Mouse (Mus musculus): ENCODE measurements around the gene Rnase9. TPM values are rescaled to one million over a fixed set of nuclear protein-coding genes. Genes with fewer than 3 reads are reported as not detected.
A peak's percentile ranks its signal among the peaks of the same experiment; 100 is the strongest.
"Not testable (repeated sequence)": the region's sequence is repeated elsewhere in the genome, so short reads cannot be mapped to it uniquely, and the experiment has no call there.

Rnase9 gene
- polyA plus RNA-seq, 1 experiment from 2014 or later, result not detected

GRCm38 (mm10) chr14:51027387-51028155 lies 14.1 kb downstream of the Rnase9 start:
- H3K4me2 ChIP-seq (ENCODE audit: low read length), result no peak overlapping the region
- H3K4me1 ChIP-seq (replicated peaks; ENCODE audit: control insufficient read depth, insufficient read depth, low read length), result no peaks in the 10 kb centered on the region
- H3K4me3 ChIP-seq (ENCODE audit: low read depth, low read length), result no peak overlapping the region
- 0 out of 2 replicates have a peak, but pooled peaks have one; percentile 40 for ATAC-seq (replicated peaks; ENCODE audit: low FRiP score, low TSS enrichment, low read depth)
- no peak overlapping the region for H3K9ac ChIP-seq (ENCODE audit: low read length)
- no peaks in the 10 kb centered on the region for H3K36me3 ChIP-seq (ENCODE audit: control insufficient read depth, insufficient read depth, low read length)
- H3K9me3 ChIP-seq (ENCODE audit: control insufficient read depth, low read length), result no peaks in the 10 kb centered on the region
- WGBS, result 58% methylated on average over 3 of the region's 3 CpGs
- no peak for DNase-seq (ENCODE audit: low spot score)
- H3K27ac ChIP-seq (ENCODE audit: low read depth), result no peak overlapping the region
- H3K27me3 ChIP-seq (replicated peaks; ENCODE audit: control insufficient read depth, insufficient read depth, low read length), result no peaks in the 10 kb centered on the region

GRCm38 (mm10) chr14:51026391-51027133 lies 15.1 kb downstream of the Rnase9 start:
- H3K27ac ChIP-seq (ENCODE audit: low read depth), result no peak overlapping the region
- no peak overlapping the region for H3K4me2 ChIP-seq (ENCODE audit: low read length)
- H3K27me3 ChIP-seq (replicated peaks; ENCODE audit: control insufficient read depth, insufficient read depth, low read length), result no peaks in the 10 kb centered on the region
- H3K36me3 ChIP-seq (ENCODE audit: control insufficient read depth, insufficient read depth, low read length), result no peaks in the 10 kb centered on the region
- no peaks in the 10 kb centered on the region for H3K4me1 ChIP-seq (replicated peaks; ENCODE audit: control insufficient read depth, insufficient read depth, low read length)
- WGBS, result 37% methylated on average over 5 of the region's 5 CpGs
- H3K4me3 ChIP-seq (ENCODE audit: low read depth, low read length), result no peak overlapping the region
- ATAC-seq (replicated peaks; ENCODE audit: low FRiP score, low TSS enrichment, low read depth), result 0 out of 2 replicates have a peak, but pooled peaks have one; percentile 40
- no peak overlapping the region for H3K9ac ChIP-seq (ENCODE audit: low read length)
- H3K9me3 ChIP-seq (ENCODE audit: control insufficient read depth, low read length), result no peaks in the 10 kb centered on the region
- peak; percentile 65 for DNase-seq (ENCODE audit: low spot score)

GRCm38 (mm10) chr14:51024820-51025219 lies 16.8 kb downstream of the Rnase9 start:
- 91% methylated on average over 1 of the region's 1 CpGs for WGBS
- H3K4me2 ChIP-seq (ENCODE audit: low read length), result no peak overlapping the region
- no peaks in the 10 kb centered on the region for H3K36me3 ChIP-seq (ENCODE audit: control insufficient read depth, insufficient read depth, low read length)
- no peak overlapping the region for H3K9ac ChIP-seq (ENCODE audit: low read length)
- H3K27ac ChIP-seq (ENCODE audit: low read depth), result no peak overlapping the region
- ATAC-seq (replicated peaks; ENCODE audit: low FRiP score, low TSS enrichment, low read depth) (no peak), DNase-seq (ENCODE audit: low spot score) (no peak)
- no peaks in the 10 kb centered on the region for H3K4me1 ChIP-seq (replicated peaks; ENCODE audit: control insufficient read depth, insufficient read depth, low read length)
- no peaks in the 10 kb centered on the region for H3K27me3 ChIP-seq (replicated peaks; ENCODE audit: control insufficient read depth, insufficient read depth, low read length)
- no peak overlapping the region for H3K4me3 ChIP-seq (ENCODE audit: low read depth, low read length)
- H3K9me3 ChIP-seq (ENCODE audit: control insufficient read depth, low read length), result no peaks in the 10 kb centered on the region

- WGBS, result 76% methylated on average over 4 of the region's 4 CpGs
- Histone ChIP-seq H3K9ac (ENCODE audit: low read length) (no peak overlapping the region), H3K4me2 (ENCODE audit: low read length) (no peak overlapping the region), H3K9me3 (ENCODE audit: control insufficient read depth, low read length) (no peaks in the 10 kb centered on the region), H3K27me3 (replicated peaks; ENCODE audit: control insufficient read depth, insufficient read depth, low read length) (no peaks in the 10 kb centered on the region), H3K27ac (ENCODE audit: low read depth) (no peak overlapping the region), H3K4me3 (ENCODE audit: low read depth, low read length) (no peak overlapping the region), H3K4me1 (replicated peaks; ENCODE audit: control insufficient read depth, insufficient read depth, low read length) (no peaks in the 10 kb centered on the region), H3K36me3 (ENCODE audit: control insufficient read depth, insufficient read depth, low read length) (no peaks in the 10 kb centered on the region)
- DNase-seq (ENCODE audit: low spot score) (no peak), ATAC-seq (replicated peaks; ENCODE audit: low FRiP score, low TSS enrichment, low read depth) (no peak)
Observed at GRCm38 (mm10) chr14:51023457-51023856, 18.2 kb downstream of the Rnase9 start.

- Histone ChIP-seq H3K9me3 (ENCODE audit: control insufficient read depth, low read length) (no peaks in the 10 kb centered on the region), H3K4me3 (ENCODE audit: low read depth, low read length) (no peak overlapping the region), H3K27ac (ENCODE audit: low read depth) (no peak overlapping the region), H3K36me3 (ENCODE audit: control insufficient read depth, insufficient read depth, low read length) (no peaks in the 10 kb centered on the region), H3K9ac (ENCODE audit: low read length) (no peak overlapping the region), H3K4me1 (replicated peaks; ENCODE audit: control insufficient read depth, insufficient read depth, low read length) (no peaks in the 10 kb centered on the region), H3K4me2 (ENCODE audit: low read length) (no peak overlapping the region), H3K27me3 (replicated peaks; ENCODE audit: control insufficient read depth, insufficient read depth, low read length) (no peaks in the 10 kb centered on the region)
- ATAC-seq (replicated peaks; ENCODE audit: low FRiP score, low TSS enrichment, low read depth), result no peak
- no peak for DNase-seq (ENCODE audit: low spot score)
- 53% methylated on average over 3 of the region's 3 CpGs for WGBS
Observed at GRCm38 (mm10) chr14:51017256-51017655, 24.4 kb downstream of the Rnase9 start.

- ATAC-seq (replicated peaks; ENCODE audit: low FRiP score, low TSS enrichment, low read depth) (no peak), DNase-seq (ENCODE audit: low spot score) (no peak)
- H3K9ac ChIP-seq (ENCODE audit: low read length), result no peak overlapping the region
- no peaks in the 10 kb centered on the region for H3K9me3 ChIP-seq (ENCODE audit: control insufficient read depth, low read length)
- H3K4me2 ChIP-seq (ENCODE audit: low read length), result no peak overlapping the region
- H3K27me3 ChIP-seq (replicated peaks; ENCODE audit: control insufficient read depth, insufficient read depth, low read length), result no peaks in the 10 kb centered on the region
- H3K4me1 ChIP-seq (replicated peaks; ENCODE audit: control insufficient read depth, insufficient read depth, low read length), result no peaks in the 10 kb centered on the region
- H3K4me3 ChIP-seq (ENCODE audit: low read depth, low read length), result no peak overlapping the region
- H3K27ac ChIP-seq (ENCODE audit: low read depth), result no peak overlapping the region
- no peaks in the 10 kb centered on the region for H3K36me3 ChIP-seq (ENCODE audit: control insufficient read depth, insufficient read depth, low read length)
Observed at GRCm38 (mm10) chr14:51015780-51016179, 25.9 kb downstream of the Rnase9 start.

GRCm38 (mm10) chr14:51014724-51015123 lies 26.9 kb downstream of the Rnase9 start:
- ATAC-seq (replicated peaks; ENCODE audit: low FRiP score, low TSS enrichment, low read depth); DNase-seq (ENCODE audit: low spot score); H3K4me2 ChIP-seq (ENCODE audit: low read length); H3K36me3 ChIP-seq (ENCODE audit: control insufficient read depth, insufficient read depth, low read length); H3K4me3 ChIP-seq (ENCODE audit: low read depth, low read length); H3K27me3 ChIP-seq (replicated peaks; ENCODE audit: control insufficient read depth, insufficient read depth, low read length); H3K27ac ChIP-seq (ENCODE audit: low read depth); H3K9me3 ChIP-seq (ENCODE audit: control insufficient read depth, low read length); H3K4me1 ChIP-seq (replicated peaks; ENCODE audit: control insufficient read depth, insufficient read depth, low read length); H3K9ac ChIP-seq (ENCODE audit: low read length): not testable (repeated sequence)
- WGBS, result 73% methylated on average over 3 of the region's 3 CpGs

GRCm38 (mm10) chr14:51009572-51009971 lies 32.1 kb downstream of the Rnase9 start:
- Histone ChIP-seq H3K27me3 (replicated peaks; ENCODE audit: control insufficient read depth, insufficient read depth, low read length) (no peaks in the 10 kb centered on the region), H3K9ac (ENCODE audit: low read length) (no peak overlapping the region), H3K4me1 (replicated peaks; ENCODE audit: control insufficient read depth, insufficient read depth, low read length) (peaks cover 6% of the 10 kb centered on the region; the same call in 1 of the 2 replicates), H3K27ac (ENCODE audit: low read depth) (peak overlapping the region; percentile 88; the same call in 1 of the 2 replicates), H3K4me2 (ENCODE audit: low read length) (no peak overlapping the region), H3K36me3 (ENCODE audit: control insufficient read depth, insufficient read depth, low read length) (no peaks in the 10 kb centered on the region), H3K4me3 (ENCODE audit: low read depth, low read length) (no peak overlapping the region), H3K9me3 (ENCODE audit: control insufficient read depth, low read length) (no peaks in the 10 kb centered on the region)
- DNase-seq (ENCODE audit: low spot score) (no peak), ATAC-seq (replicated peaks; ENCODE audit: low FRiP score, low TSS enrichment, low read depth) (no peak)
- WGBS, result 78% methylated on average over 6 of the region's 6 CpGs

All from intestine, embryonic 14.5 days (tissue).